Mouse (Mus musculus) kidney, adult 2 months (tissue): ENCODE measurements around the gene Rnf207.

Experiments used
- CTCF ChIP-seq: fragments of 200-500 bp; conservative IDR thresholded peaks from 2 replicates; pipeline ENCODE4 v1.5.1; 2011; ENCODE audit warnings: low read depth, mild to moderate bottlenecking, control low read depth, low read length, moderate library complexity, mixed read lengths; ENCODE audit not compliant: insufficient read depth, insufficient read length
- POLR2A ChIP-seq: fragments of 200-500 bp; IDR thresholded peaks from one replicate; pipeline ENCODE4 v1.6.1; 2011; ENCODE audit warnings: low read depth, low read length, control low read depth

DNA sequence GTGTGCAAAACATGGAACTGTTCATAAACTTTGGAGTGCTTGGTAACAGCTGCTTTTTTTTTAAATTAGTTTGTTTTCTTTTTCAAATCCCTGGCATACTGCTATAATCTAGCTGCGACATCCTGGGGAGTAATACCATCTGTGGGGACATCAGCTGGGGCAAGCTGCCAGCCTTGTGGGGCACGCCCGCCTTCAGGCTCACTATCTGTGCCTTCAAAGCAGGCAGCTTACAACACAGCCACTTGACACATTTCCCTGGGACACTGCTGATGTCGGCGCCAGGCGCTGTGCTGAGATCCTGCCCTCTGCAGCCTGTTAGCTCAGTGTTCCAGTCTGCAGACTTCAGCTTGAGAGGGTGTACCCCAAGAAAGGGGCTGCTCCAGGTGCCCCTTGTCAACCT, 61.7 kb downstream of the Rnf207 start:
- no peak for TF ChIP-seq POLR2A
- TF ChIP-seq CTCF: no peak
